Mouse (Mus musculus) hindbrain, embryonic 15.5 days (tissue): ENCODE data around the gene Gm3594. TPM values are rescaled to one million over a fixed set of nuclear protein-coding genes. Genes with fewer than 3 reads are reported as not detected.

ENCODE experiments used
- polyA plus RNA-seq: library from polyadenylated mRNA; unstranded; fragments of >200 nt; fragmentation: Nextera tagmentation; extraction: Ambion mirVana; gene quantifications from 2 replicates; pipeline ENCODE4 v1.2.1, GENCODE M21; 2015

Gm3594 gene
- polyA plus RNA-seq, 1 experiment from 2014 or later = not detected

Other genes starting within 250 kb of the Gm3594 start
- 0.08 TPM in 1 of 2 replicates, not detected in the other for gene Gm21560, start 225.3 kb downstream of the Gm3594 start, polyA plus RNA-seq
- gene Gm3411, start 157.4 kb downstream of the Gm3594 start, polyA plus RNA-seq = 8.1 and 8.2 TPM in 2 replicates
- gene Gm21103, start 139.8 kb downstream of the Gm3594 start, polyA plus RNA-seq = not detected in 2 replicates
- not detected in 2 replicates for gene Gm3618, start 100.9 kb downstream of the Gm3594 start, polyA plus RNA-seq
- 0.16 TPM in 1 of 2 replicates, not detected in the other for gene Gm16440, start 54.3 kb downstream of the Gm3594 start, polyA plus RNA-seq
- 6.2 and 8.0 TPM in 2 replicates for gene Gm3591, start 32.1 kb downstream of the Gm3594 start, polyA plus RNA-seq
- gene Gm8356, start 92.7 kb upstream of the Gm3594 start, polyA plus RNA-seq = not detected in 2 replicates
- gene Gm3629, start 146.0 kb upstream of the Gm3594 start, polyA plus RNA-seq = 0.74 and 0.77 TPM in 2 replicates
- 0.55 TPM in 1 of 2 replicates, not detected in the other for gene Gm3460, start 177.8 kb upstream of the Gm3594 start, polyA plus RNA-seq
- gene Gm10251, start 239.6 kb upstream of the Gm3594 start, polyA plus RNA-seq = not detected in 2 replicates